Mouse (Mus musculus) layer of hippocampus, adult 9-10 months (tissue): ENCODE results near the gene Ppp1r15b.

ENCODE experiments used
- DNase-seq: peaks from one replicate; pipeline ENCODE4 v3.0.0; 2022; ENCODE audit warnings: low spot score

Gene Ppp1r15b

GRCm38 (mm10) chr1:133162046-133162445, 31.1 kb downstream of the Ppp1r15b start:
- no peak for DNase-seq

GRCm38 (mm10) chr1:133162981-133163380, 32.0 kb downstream of the Ppp1r15b start:
- DNase-seq: no peak

- no peak for DNase-seq
Measured at GRCm38 (mm10) chr1:133163820-133164431, 33.0 kb downstream of the Ppp1r15b start, which contains the start of gene Plekha6. Plekha6 (plus strand) TSS chr1:133164210.

- no peak for DNase-seq
Measured at GRCm38 (mm10) chr1:133164591-133165011, 33.7 kb downstream of the Ppp1r15b start.

- no peak for DNase-seq
Measured at GRCm38 (mm10) chr1:133165111-133165510, 34.2 kb downstream of the Ppp1r15b start.

- DNase-seq: no peak
Measured at GRCm38 (mm10) chr1:133168318-133169060, 37.5 kb downstream of the Ppp1r15b start.

GRCm38 (mm10) chr1:133170196-133170595, 39.3 kb downstream of the Ppp1r15b start:
- no peak for DNase-seq

GRCm38 (mm10) chr1:133171357-133171756, 40.4 kb downstream of the Ppp1r15b start:
- no peak for DNase-seq

- DNase-seq: no peak
Measured at GRCm38 (mm10) chr1:133175150-133175549, 44.2 kb downstream of the Ppp1r15b start.

- no peak for DNase-seq
Measured at GRCm38 (mm10) chr1:133177480-133178172, 46.7 kb downstream of the Ppp1r15b start.

- no peak for DNase-seq
Measured at GRCm38 (mm10) chr1:133178732-133179440, 47.9 kb downstream of the Ppp1r15b start.

GRCm38 (mm10) chr1:133181072-133182015, 50.4 kb downstream of the Ppp1r15b start:
- DNase-seq: peak; percentile 55

- DNase-seq: no peak
Measured at GRCm38 (mm10) chr1:133182016-133182705, 51.2 kb downstream of the Ppp1r15b start.

GRCm38 (mm10) chr1:133182706-133183095, 51.8 kb downstream of the Ppp1r15b start:
- no peak for DNase-seq

GRCm38 (mm10) chr1:133183141-133183925, 52.4 kb downstream of the Ppp1r15b start:
- no peak for DNase-seq

- no peak for DNase-seq
Measured at GRCm38 (mm10) chr1:133187948-133188680, 57.2 kb downstream of the Ppp1r15b start.

GRCm38 (mm10) chr1:133188719-133189118, 57.8 kb downstream of the Ppp1r15b start:
- no peak for DNase-seq
